Mouse (Mus musculus): ENCODE measurements around the gene Ccdc107. TPM values are rescaled to one million over a fixed set of nuclear protein-coding genes. Genes with fewer than 3 reads are reported as not detected.
"Not testable (repeated sequence)": the region's sequence is repeated elsewhere in the genome, so short reads cannot be mapped to it uniquely, and the experiment has no call there.

Gene Ccdc107
- total RNA-seq, 2 experiments from 2014 or later: 23.5 to 28.1 TPM

DNA sequence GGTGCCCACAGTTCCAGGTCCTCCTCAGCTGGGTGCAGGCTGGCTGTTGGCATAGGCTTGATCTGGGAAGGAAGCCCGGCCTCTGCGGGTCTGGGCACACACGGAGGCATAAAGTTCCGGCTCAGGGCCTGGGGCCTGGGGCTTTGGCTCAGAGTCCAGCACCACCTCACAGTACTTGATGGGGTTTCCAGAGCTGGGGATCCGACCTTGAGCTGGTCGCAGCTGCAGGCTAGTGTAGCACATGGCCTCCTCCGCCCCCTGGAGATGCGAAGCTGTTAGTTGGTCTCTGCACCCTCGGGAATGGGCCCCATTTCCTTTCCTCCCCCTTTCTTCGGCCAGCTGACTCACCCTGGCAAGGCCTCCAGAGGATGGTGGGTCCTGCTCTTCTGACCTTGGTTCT, 10.1 kb upstream of the Ccdc107 start:
- DNase-seq (ENCODE audit: extremely low spot score in 1 of 2, low spot score in 1 of 2): no peak

DNA sequence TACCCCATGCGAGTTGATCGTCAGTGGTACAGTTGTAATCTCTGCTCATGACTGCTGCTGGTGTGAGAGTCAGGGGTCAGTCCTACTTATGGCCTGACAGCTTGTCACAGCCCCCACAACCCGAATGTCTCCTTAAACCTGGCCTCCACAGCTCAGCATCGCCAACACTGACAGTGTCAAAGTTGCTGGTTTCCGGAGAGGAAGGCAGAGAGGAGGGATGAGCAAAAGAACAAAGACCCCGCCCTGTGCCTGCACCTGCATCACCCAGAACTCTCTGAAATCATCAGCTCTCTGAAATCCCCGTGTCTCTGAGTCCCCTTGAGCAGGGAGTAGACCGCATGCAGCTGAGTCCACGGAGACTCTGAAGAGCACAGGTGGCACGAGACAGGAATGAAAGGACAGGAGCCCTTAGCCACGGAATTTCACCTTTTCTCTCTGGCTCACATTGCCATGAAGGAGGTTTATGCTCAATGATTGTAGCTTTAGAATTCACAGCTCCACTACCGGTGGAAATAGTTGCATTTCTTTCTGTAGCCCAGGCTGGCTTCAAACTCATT, 9.1 kb upstream of the Ccdc107 start, which contains the start of gene Sit1:
TSS of gene Sit1 (minus strand) at position 200 of the 557 bp plus-strand sequence.
- DNase-seq (ENCODE audit: extremely low spot score in 1 of 2, low spot score in 1 of 2): no peak

DNA sequence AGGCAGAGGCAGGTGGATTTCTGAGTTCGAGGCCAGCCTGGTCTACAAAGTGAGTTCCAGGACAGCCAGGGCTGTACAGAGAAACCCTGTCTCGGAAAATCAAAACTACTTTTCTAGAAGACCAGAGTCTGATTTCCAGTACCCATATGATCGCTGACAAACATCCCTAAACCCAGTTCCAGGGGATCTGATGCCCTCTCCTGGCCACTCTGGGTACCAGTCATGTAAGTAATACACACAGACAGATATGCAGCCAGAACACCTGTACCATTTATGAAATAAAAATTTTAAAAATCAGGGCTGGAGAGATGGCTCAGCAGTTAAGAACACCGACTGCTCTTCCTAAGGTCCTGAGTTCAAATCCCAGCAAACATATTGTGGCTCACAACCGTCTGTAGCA, 7.0 kb upstream of the Ccdc107 start:
- not testable (repeated sequence) for DNase-seq (ENCODE audit: extremely low spot score in 1 of 2, low spot score in 1 of 2)

DNA sequence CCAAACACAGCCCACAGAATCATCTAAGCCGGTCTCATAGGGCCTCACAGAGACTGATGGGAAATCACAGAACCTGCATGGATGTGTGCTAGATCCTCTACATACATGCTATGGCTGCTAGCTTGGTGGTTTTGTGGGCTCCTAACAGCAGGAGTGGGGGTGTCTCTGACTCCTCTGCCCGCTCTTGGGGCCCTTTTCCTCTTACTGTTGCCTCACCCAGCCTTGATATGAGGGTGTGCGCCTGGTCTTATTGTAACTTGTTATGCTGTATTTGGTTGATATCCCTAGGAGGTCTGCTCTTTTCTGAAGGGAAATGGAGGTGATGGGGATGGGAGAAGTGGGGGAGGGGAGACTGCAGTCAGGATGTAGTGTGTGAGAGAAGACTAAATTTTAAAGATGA, 3.1 kb upstream of the Ccdc107 start:
- DNase-seq (ENCODE audit: extremely low spot score in 1 of 2, low spot score in 1 of 2): no peak

DNA sequence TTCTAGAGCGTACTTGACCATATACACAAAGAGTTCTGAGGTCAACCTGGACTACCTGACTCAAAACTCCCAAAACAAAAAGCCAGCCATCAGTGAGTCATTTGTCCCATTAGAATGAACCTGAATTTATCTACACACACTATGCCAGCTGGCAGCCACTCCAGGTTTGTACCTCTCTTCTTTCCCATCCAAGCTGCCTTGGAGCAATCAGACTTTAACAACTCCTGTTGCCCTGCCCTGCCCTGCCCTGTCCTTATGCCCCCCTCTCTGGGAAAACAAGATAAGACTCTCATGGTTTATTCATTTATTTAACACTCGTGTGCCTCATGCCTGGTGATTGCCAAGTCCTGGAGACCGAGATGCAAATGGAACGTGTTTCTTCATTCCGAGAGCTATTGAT, 1.9 kb upstream of the Ccdc107 start:
- no peak for DNase-seq (ENCODE audit: extremely low spot score in 1 of 2, low spot score in 1 of 2)

DNA sequence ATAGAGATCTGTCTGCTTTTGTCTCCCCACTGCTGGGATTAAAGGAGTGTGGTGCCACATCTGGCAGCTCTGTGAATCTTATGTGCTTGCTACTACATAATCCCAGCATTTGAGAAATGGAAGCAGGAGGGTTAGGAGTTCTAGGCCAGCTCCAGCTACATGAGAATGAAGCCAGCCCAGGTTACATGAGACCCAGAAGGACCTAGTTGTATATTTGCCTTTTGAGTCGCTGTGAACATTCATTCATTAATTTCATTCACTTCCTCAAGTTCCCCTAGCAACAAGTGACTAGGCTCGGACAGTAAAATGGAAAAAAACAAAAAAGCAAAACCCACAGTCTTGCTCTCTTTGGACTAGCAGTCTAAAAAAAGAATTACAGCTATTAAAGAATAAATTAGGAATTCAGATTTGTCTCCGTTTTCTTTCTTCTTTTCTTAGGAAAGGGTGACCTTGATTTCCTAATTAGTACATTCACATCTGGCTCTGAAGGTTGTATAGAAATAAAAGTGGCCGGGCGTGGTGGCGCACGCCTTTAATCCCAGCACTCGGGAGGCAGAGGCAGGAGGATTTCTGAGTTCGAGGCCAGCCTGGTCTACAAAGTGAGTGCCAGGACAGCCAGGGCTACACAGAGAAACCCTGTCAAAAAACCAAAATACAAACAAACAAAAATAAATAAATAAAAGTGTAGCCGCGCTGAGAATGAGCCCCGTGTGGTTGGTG, 439 bp upstream of the Ccdc107 start:
- DNase-seq (ENCODE audit: extremely low spot score in 1 of 2, low spot score in 1 of 2): no peak

DNA sequence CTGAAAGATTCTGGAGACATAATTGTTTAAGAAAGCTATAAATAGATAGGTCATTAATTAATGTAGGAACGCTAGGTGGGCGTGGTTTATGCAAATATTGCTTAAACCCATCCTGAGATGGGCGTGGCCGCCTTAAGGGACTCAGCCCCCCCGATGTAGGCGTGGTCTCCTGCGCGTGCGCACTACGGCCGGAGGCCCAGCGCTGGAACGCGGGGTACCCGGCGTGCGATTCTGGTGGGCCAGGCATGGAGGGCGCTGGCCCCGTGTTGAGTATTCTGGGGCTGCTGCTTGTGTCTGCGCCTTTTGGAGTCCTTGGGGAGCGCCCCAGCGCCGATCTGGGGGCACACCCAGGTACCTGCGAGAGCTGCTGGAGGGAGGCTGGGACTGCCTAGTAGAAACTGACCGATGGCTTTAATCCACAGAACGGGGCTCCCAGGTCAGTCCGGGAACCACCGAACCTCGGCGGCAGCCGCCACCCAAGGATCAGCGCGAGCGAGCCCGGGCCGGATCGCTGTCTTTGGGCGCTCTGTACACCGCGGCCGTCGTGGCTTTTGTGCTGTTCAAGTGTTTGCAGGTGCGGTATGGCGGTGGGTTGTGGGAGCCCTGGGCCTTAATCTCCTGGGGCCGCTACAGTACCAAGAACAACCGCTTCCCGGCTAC, 616 bp downstream of the Ccdc107 start:
- DNase-seq (ENCODE audit: extremely low spot score in 1 of 2, low spot score in 1 of 2): peak; percentile 93 to 98

DNA sequence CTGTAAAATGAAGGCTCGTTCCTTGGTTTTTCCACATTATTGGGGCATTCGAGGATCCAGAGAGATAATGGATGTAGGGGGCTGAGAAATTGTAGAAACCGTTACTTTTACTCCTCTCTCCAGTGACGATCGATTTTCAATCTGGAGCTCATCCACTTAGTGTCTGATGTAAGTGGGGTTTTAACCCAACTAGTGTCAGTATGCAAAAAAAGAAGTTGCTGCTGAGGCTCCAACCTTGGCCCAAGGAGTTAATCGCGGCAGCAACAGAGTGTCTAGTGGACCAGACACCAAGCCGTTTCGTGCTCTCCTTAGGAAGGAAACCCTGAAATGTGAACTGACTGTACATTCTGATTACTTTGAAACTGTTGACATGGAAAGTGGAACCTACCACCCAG, 1.1 kb downstream of the Ccdc107 start:
- DNase-seq (ENCODE audit: extremely low spot score in 1 of 2, low spot score in 1 of 2): no peak

DNA sequence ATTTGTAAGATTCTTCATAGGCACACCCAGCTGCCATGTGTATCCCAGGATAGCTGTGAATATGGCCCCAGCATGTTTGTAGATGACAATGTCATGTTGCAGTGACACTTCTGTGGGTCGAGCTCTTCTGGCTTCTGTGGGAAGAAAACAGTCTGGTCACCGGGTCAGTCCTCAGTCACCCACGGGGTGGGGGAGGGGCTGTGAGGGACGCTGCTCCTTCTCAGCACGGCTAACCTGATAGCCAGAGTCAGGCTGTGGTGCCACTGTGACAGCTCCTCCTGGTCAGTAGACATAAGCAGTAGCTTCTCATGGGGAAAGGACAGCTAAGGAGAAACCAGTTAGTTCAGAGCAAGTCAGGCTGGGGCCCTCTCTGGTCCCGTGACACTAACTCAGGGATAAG, 3.9 kb downstream of the Ccdc107 start:
- DNase-seq (ENCODE audit: extremely low spot score in 1 of 2, low spot score in 1 of 2): no peak

DNA sequence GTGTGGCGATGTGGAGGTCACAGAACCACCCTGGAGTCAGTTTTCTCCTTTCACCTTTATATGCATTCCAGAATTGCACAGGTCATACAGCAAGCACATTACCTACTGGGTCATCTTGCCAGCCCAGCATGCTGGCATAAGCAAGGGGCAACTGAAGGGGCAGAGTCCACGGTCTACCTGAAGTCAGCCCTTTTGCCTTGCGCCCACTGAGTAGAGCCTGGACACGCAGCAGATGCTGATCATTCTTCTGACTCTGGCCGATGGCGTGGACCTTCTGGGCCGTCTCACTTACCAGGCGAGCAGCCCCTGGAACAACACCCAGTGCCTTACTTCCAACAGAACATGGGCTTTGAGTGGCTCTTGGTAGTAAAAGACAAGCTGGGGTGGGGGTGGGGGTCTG, 4.7 kb downstream of the Ccdc107 start:
- no peak for DNase-seq (ENCODE audit: extremely low spot score in 1 of 2, low spot score in 1 of 2)

DNA sequence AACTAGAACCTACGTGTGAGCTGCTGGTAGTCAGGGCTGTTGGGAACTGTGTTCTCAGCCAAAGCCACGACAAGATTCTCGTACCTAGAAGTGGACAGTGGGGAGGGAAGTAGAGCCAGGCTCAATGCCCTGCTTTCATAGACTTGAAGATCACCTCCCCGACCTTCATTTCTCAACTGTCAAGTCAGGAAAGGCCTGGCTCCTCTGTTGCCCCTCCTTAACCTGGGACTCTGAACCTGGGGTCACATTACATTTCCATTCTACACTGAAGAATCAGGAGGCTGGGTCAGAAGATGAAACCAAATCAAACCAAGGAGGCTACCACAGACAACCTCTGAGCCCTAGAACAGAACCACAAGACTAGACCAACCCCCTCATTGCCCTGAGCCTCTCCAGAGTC, 5.2 kb downstream of the Ccdc107 start:
- DNase-seq (ENCODE audit: extremely low spot score in 1 of 2, low spot score in 1 of 2): no peak

DNA sequence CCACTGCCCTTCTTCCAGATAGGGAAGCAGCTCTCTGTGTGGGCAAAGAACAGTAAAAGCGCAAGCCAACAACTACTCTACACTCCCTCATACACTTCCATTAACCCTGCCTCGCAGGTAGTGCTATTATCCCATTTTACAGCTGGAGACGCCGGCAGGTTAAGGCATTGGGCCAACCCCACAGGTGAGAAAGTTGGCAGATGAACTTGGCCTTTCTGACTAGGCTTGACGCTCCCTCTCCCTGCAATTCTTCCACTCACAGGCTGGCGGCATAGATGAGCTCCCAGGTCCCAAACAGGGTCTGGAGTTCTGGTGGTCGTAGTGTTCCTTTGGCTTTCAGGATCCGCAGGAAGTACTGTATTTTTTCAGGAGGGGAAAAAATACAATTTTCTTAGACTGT, 6.3 kb downstream of the Ccdc107 start:
- no peak for DNase-seq (ENCODE audit: extremely low spot score in 1 of 2, low spot score in 1 of 2)

DNA sequence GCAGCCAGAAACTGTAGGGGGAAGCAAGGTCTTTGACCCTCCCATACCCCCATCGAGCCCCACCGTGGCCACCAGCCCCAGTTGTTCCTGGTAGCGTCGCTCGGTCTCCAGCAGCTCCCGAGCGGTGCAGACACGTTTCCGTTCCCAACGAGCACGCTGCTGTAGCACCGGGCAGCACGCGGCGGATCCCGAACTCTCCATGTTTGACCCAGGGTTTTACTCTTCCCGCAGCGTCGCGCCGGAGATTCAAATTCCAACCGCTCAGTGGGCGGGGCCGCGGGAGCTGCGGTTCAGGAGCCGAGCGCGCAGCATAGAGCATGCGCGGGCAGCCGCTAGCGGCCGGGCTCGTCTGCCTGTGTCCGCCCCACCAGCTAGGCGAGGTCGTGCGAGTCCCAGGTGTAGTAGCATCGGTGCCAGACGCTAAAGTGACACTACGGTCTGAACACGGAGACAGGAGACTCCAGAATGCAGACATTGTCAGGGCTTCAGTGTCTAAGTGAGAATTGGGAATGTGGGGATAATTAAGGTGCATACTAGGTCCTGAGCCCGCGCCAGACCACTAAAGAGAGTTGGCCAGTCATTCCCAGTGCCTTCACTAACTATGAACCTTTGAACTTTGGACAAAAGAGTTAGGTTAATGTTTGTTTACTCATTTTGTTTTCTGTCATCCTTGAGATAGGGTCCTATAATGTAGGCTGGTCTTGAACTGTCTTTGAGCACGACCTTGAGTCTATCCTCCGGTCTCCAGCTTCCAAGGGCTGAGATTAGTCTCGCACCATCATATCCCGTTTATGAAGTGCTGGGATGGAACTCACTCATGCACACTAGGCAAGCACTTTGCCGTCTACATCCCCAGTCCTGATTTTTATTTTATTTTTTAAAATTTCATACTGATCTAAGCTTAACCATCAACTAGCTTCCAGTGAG, 7.0 kb downstream of the Ccdc107 start, which contains the start of gene Arhgef39:
TSS of gene Arhgef39 (minus strand) at position 289 of the 927 bp plus-strand sequence.
- peak; percentile 42 to 69 for DNase-seq (ENCODE audit: extremely low spot score in 1 of 2, low spot score in 1 of 2)

DNA sequence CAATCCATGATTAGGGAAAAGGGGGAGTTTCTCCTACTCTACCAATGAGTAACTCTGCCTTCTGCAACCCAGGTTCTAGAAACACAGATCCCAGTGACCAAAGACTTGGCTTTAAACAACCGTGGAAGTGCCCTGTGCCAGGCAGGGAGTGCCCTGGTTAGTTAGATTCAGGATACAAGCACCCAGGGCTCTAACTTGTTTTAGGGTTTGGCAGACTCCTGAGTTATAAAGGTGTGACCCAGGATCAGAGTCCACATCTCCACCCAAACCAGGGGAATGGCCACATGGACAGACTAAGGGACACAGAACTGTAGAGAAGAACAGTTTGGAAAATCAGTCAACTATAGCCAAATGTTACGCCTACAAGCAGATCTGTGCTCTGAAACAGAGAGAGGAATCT, 10.3 kb downstream of the Ccdc107 start:
- DNase-seq (ENCODE audit: extremely low spot score in 1 of 2, low spot score in 1 of 2): no peak

DNA sequence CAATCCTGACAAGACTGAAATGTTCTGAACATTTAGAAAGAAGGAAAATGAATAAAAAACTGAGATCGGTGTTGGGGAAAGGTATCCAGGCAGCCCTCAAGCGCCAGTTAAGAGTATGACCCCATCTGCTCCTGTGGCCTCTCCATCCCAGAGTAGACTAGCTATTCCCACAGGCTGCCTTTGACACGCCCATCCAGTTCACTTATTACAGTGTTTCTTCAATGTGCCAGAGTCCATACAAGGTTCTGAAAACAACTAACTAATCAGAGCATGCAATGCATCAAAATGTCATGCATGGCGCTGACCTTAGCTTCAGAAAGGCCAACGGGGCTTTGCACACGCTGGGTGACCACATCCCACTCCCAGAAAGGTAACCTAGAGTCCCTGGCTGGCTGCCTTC, 10.8 kb downstream of the Ccdc107 start:
- DNase-seq (ENCODE audit: extremely low spot score in 1 of 2, low spot score in 1 of 2): no peak

DNA sequence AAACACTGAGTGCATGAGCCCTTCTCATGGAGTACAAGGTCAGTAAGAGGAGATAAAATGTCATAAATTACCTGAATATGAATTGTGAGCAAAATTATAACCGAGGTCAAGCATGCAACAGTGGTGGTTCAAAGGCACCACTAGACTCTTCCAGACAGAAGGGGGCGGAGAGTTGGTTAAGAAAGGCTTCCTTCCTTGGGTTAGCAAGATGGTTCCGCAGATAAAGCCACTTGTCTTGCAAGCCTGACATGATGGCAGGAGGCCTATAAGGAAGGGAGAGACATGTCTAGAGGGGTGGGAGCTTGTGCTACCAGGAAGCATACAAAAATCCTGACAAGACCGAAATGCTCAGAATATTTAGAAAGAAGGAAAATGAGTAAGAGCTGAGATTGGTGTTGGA, 11.6 kb downstream of the Ccdc107 start:
- no peak for DNase-seq (ENCODE audit: extremely low spot score in 1 of 2, low spot score in 1 of 2)

DNA sequence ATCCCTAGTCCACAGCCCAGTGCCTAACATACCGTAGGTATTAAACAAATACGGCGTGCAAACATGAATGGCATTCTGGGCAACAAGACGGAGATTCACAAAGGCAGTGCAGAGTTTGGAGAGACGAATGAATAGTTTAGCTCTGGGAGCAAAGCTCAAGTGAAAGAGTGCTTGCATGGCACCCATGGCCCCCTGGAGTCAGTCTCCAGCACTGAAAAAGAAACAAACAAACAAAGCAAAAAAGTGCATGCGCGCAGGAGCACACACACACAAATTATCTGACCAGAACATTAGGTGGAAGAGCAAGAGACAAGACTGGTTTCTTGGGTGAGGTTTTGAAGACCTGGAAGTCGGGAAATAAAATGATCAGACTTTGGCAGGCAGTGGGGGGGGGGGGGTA, 13.4 kb downstream of the Ccdc107 start:
- no peak for DNase-seq (ENCODE audit: extremely low spot score in 1 of 2, low spot score in 1 of 2)

DNA sequence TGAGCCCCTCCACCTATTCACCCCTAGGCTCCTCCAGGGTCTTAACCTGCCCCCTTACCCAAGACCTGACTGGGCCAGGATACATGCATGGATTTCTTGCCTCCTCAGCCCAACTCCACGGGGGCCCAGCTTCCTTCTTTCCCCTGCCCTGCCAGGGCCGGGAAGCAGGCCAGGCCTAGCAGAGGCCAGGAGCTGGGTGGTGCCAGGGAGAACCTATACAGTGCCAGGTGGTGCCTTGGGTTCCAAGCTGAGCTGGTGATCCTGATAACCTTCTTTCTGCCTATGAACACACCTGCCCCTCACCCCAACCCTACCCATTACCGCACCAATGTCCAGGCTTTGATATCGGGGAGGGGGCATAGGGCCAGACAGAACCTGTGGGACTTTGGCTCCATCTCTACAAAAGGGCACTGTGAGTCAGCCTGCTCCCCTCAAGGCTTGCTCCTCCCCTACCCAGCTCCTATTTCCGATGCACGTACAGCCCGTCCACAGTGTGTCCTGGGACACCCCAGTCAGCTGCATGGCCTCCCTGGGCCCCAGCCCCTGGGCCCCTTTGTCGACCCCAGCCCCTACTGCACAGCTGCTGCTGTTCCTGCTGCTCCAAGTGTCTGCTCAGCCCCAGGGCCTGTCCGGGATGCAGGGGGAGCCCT, 14.0 kb downstream of the Ccdc107 start, which contains the start of gene Car9:
TSS of gene Car9 (plus strand) at position 431 of the 650 bp plus-strand sequence.
- DNase-seq (ENCODE audit: extremely low spot score in 1 of 2, low spot score in 1 of 2): no peak

DNA sequence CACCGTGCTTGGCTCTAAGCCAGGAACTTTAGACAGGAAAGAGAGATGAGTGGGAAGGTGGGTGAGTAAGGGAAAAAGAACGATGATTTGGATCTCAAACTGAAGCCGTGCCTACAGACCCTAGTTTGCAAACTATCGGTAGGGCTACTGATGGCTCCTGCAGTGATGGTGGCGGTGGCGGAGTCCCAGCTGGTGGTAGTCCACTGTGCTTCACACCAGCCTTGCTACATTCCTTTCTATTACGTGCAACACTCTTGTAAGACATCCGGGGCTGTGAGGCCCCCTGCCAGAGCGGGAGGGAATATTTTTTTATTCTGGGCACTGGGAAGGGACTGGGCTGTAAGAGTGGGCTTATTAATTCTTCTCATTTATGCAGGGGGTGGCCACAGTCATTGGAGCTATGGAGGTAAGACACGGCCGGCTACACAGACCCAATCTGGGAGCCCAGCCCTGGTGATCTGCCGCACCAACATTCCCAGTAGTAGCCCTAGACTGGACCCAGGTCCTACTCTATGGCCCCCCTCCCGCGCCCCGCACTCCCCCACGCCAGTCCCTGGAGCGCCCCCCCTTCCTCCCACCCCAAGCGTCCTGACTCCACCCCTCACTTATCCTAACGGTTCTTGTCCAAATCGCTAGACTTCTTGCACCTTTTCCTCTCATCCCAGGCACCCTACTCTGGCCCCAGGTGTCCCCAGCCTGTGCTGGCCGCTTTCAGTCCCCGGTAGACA, 15.4 kb downstream of the Ccdc107 start:
- no peak for DNase-seq (ENCODE audit: extremely low spot score in 1 of 2, low spot score in 1 of 2)

DNA sequence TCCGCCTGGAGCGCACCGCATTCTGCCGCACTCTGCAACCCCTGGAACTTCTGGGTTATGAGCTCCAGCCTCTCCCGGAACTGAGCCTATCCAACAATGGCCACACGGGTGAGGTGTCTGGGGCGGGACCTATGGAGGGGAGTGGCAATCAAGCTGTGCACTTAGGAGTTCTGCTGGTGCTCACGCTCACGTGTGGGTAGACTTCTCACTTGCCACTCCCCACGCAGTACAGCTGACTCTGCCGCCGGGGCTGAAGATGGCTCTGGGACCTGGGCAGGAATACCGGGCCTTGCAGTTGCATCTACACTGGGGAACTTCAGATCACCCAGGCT, 15.9 kb downstream of the Ccdc107 start:
- DNase-seq (ENCODE audit: extremely low spot score in 1 of 2, low spot score in 1 of 2): no peak

All from layer of hippocampus, postnatal 25 days (tissue).